Mouse (Mus musculus): Measurements from ENCODE around the gene Sf3a1. TPM values are rescaled to one million over a fixed set of nuclear protein-coding genes. Genes with fewer than 3 reads are reported as not detected.
A peak's percentile ranks its signal among the peaks of the same experiment; 100 is the strongest.
"Not testable (repeated sequence)": the region's sequence is repeated elsewhere in the genome, so short reads cannot be mapped to it uniquely, and the experiment has no call there.

Gene Sf3a1
- polyA plus RNA-seq, 1 experiment from 2014 or later = 83.3 TPM

DNA sequence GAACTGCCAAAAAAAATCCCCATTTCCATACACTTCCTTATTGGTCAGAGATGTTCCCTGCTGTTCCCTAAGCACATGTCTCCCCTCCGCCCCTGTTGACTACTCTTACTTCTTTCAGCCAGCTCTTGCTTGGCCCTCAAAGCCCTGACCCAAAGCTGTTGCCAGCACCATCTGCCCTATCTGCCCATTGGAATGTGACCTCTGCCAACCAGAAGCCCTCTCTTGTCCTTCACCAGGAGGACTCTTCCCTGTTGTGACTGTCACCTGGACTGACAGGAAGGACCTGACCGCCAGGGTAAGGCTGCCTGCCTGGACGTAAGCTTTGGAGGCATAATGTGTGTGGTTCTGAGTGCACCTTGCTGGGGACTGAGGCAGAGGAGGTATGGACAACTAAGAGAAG lies 38.5 kb upstream of the Sf3a1 start:
- Histone ChIP-seq H3K36me3 (no peaks in the 10 kb centered on the region), H3K27me3 (peaks cover 32% of the 10 kb centered on the region), H3K4me3 (no peak overlapping the region), H3K9ac (replicated peaks) (no peak overlapping the region), H3K27ac (replicated peaks) (no peak overlapping the region), H3K4me2 (replicated peaks) (no peak overlapping the region), H3K9me3 (peaks cover 3% of the 10 kb centered on the region; the same call in 1 of the 2 replicates), H3K4me1 (peaks cover 12% of the 10 kb centered on the region)
- ATAC-seq (ENCODE audit: low FRiP score, low read depth) = no peak
- 81% methylated on average over 3 of the region's 3 CpGs for whole genome bisulfite sequencing

DNA sequence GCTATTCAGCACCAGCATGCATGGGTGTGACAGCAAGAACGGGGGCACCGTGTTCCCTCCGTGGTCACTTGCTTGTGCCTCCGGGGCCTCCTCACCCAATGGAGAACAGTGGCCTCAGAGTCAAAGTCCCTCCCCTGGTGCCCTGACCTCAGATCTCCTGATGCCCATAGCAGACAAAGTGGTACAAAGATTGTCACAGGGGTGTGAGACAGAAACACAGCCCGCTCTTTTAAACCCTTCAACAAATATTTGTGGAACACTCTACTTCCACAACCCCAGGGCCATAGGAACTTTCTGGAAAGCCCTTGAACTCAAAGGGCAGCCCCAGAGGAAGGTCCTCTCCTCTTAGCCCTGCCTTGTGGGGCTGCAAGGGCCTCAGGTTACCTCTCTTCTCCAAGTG lies 37.9 kb upstream of the Sf3a1 start:
- no peak for ATAC-seq (ENCODE audit: low FRiP score, low read depth)
- Histone ChIP-seq H3K4me3 (no peak overlapping the region), H3K4me2 (replicated peaks) (no peak overlapping the region), H3K27me3 (peaks cover 26% of the 10 kb centered on the region), H3K4me1 (peaks cover 12% of the 10 kb centered on the region), H3K9me3 (peaks cover 3% of the 10 kb centered on the region; the same call in 1 of the 2 replicates), H3K9ac (replicated peaks) (no peak overlapping the region), H3K36me3 (no peaks in the 10 kb centered on the region), H3K27ac (replicated peaks) (no peak overlapping the region)
- WGBS = 74% methylated on average over 5 of the region's 5 CpGs

DNA sequence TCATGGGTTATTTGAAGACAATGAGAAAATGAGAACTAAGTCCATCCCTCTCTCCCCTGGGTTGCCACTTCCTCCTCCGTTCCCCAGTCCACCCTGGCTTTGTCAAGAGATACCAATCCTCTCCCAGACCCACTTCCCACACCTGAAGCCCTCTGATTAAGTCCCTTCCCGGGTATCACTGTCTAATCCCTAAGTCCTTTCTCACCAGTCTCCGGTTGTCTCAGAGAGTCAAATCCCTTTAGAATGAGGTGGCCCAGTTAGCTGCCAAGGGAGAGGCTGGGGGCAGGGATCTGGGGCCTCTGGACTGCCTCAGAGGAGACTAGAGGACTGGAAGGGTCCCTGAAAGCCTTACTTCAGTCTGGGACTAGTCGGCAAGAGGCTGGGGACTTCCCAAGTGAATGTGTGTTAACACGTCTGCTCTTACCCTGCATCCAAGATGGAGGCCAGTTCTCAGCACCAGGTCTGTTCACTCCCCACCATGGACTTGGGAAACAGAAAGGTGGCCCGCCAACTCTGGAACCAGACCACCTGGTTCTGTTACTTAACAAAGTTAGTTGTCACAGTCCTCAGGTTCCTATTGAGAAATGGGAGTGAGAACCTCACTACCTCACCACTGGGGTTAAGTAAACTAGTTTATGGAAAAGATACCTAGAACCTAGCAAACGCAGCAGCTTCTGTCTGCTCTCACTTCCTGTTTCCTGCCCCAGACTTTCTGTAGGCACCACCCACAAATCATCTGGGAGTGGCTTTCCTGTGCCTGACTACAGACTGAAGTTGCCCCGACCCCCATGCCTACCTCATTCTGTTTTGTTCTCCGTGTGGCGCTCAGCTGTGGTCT lies 37.2 kb upstream of the Sf3a1 start, which contains the start of gene Sec14l2:
Gene Sec14l2, minus strand, starts transcription at position 674 of the 838 bp plus-strand sequence.
- H3K36me3 ChIP-seq = no peaks in the 10 kb centered on the region
- no peak within 1 kb of the TSS for H3K9ac ChIP-seq (replicated peaks)
- peaks cover 19% of the 10 kb centered on the region for H3K27me3 ChIP-seq
- no peak for ATAC-seq (ENCODE audit: low FRiP score, low read depth)
- no peak within 1 kb of the TSS for H3K4me3 ChIP-seq
- peaks cover 5% of the 10 kb centered on the region for H3K4me1 ChIP-seq
- no peak within 1 kb of the TSS for H3K4me2 ChIP-seq (replicated peaks)
- H3K9me3 ChIP-seq = peaks cover 3% of the 10 kb centered on the region; the same call in 1 of the 2 replicates
- H3K27ac ChIP-seq (replicated peaks) = no peak within 1 kb of the TSS
- 63% methylated on average over 10 of the region's 10 CpGs for WGBS

DNA sequence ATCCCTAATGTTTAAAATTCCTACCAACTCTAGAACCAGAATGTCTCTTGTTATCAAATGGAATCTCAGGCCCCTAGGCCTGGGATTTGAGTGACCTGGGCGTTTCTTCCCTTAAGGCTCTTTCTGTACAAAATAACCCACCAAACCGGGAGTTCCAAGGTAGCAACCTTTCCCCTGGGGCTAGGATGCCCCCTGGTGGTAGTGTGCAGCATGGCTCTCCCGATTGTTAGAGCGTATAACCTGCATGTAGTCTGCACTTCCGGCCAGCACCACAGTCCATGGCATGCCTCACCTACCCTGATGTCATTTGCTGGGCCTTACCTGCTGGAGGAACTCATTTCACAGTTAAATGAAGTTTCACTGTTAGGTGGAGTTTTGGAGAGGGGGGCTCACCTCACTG lies 36.2 kb upstream of the Sf3a1 start:
- ATAC-seq (ENCODE audit: low FRiP score, low read depth) = no peak
- Histone ChIP-seq H3K9me3 (peaks cover 3% of the 10 kb centered on the region; the same call in 1 of the 2 replicates), H3K4me2 (replicated peaks) (no peak overlapping the region), H3K27ac (replicated peaks) (no peak overlapping the region), H3K4me3 (no peak overlapping the region), H3K36me3 (no peaks in the 10 kb centered on the region), H3K9ac (replicated peaks) (no peak overlapping the region), H3K27me3 (peaks cover 12% of the 10 kb centered on the region), H3K4me1 (no peaks in the 10 kb centered on the region)
- 67% methylated on average over 5 of the region's 5 CpGs for WGBS

DNA sequence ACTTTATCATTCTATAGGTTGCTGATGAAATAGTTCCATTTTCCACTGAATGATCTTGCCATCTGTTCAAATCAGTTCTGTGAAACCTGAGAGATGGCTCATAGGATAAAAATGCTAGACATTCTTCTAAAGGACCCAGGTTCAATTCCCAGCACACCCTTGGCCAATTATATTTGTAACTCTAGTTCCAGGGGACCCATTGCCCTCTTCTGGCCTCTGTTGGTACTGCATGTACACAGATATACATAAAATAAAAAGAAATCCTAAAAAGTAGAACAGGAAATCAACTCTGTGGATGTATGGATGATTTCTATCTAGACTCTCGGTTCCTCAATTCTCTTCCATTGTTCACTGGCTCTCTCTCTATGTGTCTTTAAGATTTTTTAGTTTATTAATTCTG lies 33.1 kb upstream of the Sf3a1 start:
- H3K36me3 ChIP-seq = no peaks in the 10 kb centered on the region
- 87% methylated on average over 1 of the region's 1 CpGs for WGBS

DNA sequence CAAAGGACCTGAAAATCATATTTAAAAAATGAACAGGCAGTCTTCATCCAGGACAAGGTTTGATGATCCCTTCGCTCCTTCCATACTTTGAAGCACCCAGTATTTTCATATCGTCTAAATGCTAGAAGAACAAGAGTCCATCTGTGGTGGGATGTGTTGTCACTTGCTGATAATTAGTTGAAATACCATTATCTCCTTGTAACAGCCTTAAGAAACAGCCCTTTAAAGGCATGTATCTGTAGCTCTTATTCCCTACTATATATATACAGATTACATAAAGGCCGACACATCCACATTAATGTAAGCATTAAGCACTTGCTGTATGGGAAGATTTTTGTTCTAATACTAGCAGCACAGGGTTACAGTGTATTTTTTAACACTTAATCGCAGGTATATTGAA lies 31.7 kb upstream of the Sf3a1 start:
- ATAC-seq (ENCODE audit: low FRiP score, low read depth); H3K9ac ChIP-seq (replicated peaks); H3K27me3 ChIP-seq; H3K36me3 ChIP-seq; H3K4me1 ChIP-seq; H3K4me2 ChIP-seq (replicated peaks); H3K27ac ChIP-seq (replicated peaks); H3K9me3 ChIP-seq; H3K4me3 ChIP-seq: not testable (repeated sequence)
- 92% methylated on average over 4 of the region's 4 CpGs for WGBS

More for the DNA sequence above, 33.1 kb upstream of the Sf3a1 start:
- Histone ChIP-seq H3K9me3 (peaks cover 3% of the 10 kb centered on the region; the same call in 1 of the 2 replicates), H3K9ac (replicated peaks) (no peak overlapping the region), H3K4me1 (no peaks in the 10 kb centered on the region), H3K4me2 (replicated peaks) (no peak overlapping the region), H3K4me3 (no peak overlapping the region), H3K27ac (replicated peaks) (no peak overlapping the region), H3K27me3 (peaks cover 4% of the 10 kb centered on the region; the same call in 1 of the 2 replicates)
- no peak for ATAC-seq (ENCODE audit: low FRiP score, low read depth)

DNA sequence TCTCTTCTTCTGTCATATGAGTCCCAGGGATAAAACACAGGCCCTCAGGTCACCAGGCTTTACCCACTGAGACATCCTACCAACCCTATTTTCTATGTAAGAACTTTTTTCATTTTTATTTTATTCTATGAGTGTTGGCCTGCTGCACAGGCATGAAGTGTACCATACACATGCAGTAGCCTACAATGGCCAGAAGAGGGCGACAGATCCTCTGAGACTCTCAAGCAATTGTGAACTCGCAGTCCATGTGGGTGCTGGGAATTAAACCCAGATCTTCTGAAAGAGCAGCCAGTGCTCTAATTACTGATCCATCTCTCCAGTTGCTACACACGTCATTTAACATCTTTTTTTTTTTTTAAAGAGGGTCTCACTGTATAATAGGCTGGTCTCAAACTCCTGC lies 26.7 kb upstream of the Sf3a1 start:
- Histone ChIP-seq H3K4me1 (peaks cover 20% of the 10 kb centered on the region), H3K9me3 (0 out of 2 replicates have a peak, but pooled peaks cover 3% of the 10 kb centered on the region), H3K36me3 (peaks cover 13% of the 10 kb centered on the region; the same call in 1 of the 2 replicates), H3K9ac (replicated peaks) (no peak overlapping the region), H3K4me3 (no peak overlapping the region), H3K27ac (replicated peaks) (no peak overlapping the region), H3K4me2 (replicated peaks) (no peak overlapping the region), H3K27me3 (peaks cover 4% of the 10 kb centered on the region; the same call in 1 of the 2 replicates)
- WGBS = 52% methylated on average over 3 of the region's 3 CpGs
- no peak for ATAC-seq (ENCODE audit: low FRiP score, low read depth)

DNA sequence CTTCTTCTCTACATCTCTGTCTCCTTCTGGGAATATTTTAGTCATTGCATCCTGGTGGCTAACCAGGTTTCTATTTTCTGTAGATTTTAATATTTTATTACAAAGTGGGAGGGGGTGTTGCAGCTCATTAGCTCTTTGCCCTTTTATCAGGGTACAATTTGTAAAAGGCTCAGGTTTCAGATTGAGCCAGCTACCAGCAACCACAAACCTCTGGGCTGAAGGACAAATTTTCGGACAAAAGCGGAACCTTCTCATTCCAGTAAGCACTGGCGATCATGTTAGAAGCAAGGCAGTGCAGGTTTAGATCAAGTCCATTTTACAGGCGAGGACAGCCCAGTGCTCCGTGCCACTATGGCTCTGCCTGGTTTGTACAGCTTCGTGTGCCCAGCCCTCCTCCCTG lies 25.8 kb upstream of the Sf3a1 start:
- Histone ChIP-seq H3K27me3 (peaks cover 4% of the 10 kb centered on the region; the same call in 1 of the 2 replicates), H3K9ac (replicated peaks) (peak overlapping the region; percentile 97; the same call in 1 of the 2 replicates), H3K4me3 (peak overlapping the region; percentile 90; the same call in 1 of the 2 replicates), H3K9me3 (0 out of 2 replicates have a peak, but pooled peaks cover 3% of the 10 kb centered on the region), H3K36me3 (peaks cover 22% of the 10 kb centered on the region), H3K4me1 (peaks cover 20% of the 10 kb centered on the region), H3K4me2 (replicated peaks) (0 out of 2 replicates have a peak overlapping the region, but pooled peaks have one; percentile 77), H3K27ac (replicated peaks) (no peak overlapping the region)
- no peak; the same call in 1 of the 2 replicates for ATAC-seq (ENCODE audit: low FRiP score, low read depth)
- 63% methylated on average over 6 of the region's 6 CpGs for WGBS

DNA sequence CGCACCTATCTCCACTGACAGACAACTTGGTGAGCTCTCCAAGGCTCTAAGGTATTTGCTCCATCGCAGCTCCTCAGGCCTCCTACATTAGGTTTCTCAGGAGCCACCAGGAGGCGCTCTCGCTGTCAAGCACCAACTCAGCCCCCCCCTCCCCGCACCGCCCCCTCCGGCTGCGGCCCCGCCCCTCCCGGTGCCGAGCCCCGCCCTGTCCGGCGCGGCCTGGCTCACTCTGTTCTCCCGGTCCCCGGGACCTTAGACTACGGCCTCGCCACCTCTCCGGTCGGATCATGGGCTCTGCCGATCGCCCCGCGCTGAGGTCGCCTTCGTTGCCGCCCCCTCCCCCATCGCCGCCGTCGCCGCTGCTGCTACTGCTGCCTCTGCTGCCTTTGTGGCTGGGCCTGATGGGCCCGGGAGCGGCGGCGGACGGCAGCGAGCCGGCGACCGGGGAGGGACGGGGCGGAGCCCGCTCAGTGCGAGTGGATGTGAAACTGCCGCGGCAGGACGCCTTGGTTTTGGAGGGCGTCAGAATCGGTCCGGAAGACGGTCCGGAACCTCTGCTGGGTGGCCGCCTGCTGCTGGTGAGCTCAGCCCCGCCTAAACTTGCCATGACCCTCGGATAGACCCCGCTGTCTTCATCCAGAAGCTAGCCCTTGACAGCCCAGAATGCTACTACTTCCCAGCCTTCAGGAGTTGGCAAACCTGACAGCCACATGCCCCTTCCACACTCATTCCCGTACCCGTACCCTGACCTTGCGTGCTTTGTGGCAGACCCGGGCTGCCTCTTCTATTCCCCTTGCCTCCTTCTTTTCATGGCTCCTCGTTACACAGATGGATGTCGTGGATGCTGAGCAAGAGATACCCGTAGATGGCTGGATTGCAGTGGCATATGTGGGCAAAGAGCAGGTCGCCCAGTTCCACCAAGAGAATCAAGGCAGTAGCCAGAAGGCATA lies 24.9 kb upstream of the Sf3a1 start, which contains the start of gene Rnf215:
Gene Rnf215, plus strand, starts transcription at position 217 of the 950 bp plus-strand sequence.
- H3K9me3 ChIP-seq = 0 out of 2 replicates have a peak, but pooled peaks cover 3% of the 10 kb centered on the region
- peak within 1 kb of the TSS; percentile 90 for H3K4me3 ChIP-seq
- peak; percentile 94 for ATAC-seq (ENCODE audit: low FRiP score, low read depth)
- peaks cover 20% of the 10 kb centered on the region for H3K4me1 ChIP-seq
- H3K27ac ChIP-seq (replicated peaks) = peak within 1 kb of the TSS; percentile 86
- H3K27me3 ChIP-seq = peaks cover 2% of the 10 kb centered on the region; the same call in 1 of the 2 replicates
- peaks cover 30% of the 10 kb centered on the region for H3K36me3 ChIP-seq
- 2% methylated on average over 66 of the region's 66 CpGs for WGBS
- peak within 1 kb of the TSS; percentile 77 for H3K4me2 ChIP-seq (replicated peaks)
- H3K9ac ChIP-seq (replicated peaks) = peak within 1 kb of the TSS; percentile 97

DNA sequence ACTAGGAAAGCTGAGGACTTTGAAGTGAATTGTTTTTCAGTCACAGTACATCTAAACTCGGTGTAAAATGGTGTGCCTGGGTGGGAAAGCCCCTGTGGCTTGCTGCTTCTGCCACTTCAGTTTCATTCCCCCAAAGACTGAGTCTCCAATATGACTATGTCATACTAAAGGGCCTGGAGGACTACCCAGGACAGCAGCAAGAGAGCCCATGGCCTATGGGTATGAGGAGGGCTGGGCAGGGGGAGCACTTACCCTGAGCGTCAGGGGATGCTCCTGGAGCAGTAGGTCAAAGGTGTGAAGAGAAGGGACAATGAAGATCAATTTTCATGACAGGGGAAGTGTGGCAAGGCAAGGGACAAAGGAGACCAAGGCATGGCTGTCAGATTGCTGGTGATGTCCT lies 21.2 kb upstream of the Sf3a1 start:
- Histone ChIP-seq H3K27ac (replicated peaks) (no peak overlapping the region), H3K9ac (replicated peaks) (no peak overlapping the region), H3K4me3 (no peak overlapping the region), H3K36me3 (peaks cover 67% of the 10 kb centered on the region), H3K27me3 (no peaks in the 10 kb centered on the region), H3K4me2 (replicated peaks) (no peak overlapping the region), H3K4me1 (peaks cover 20% of the 10 kb centered on the region), H3K9me3 (no peaks in the 10 kb centered on the region)
- 68% methylated on average over 2 of the region's 2 CpGs for WGBS
- no peak for ATAC-seq (ENCODE audit: low FRiP score, low read depth)

DNA sequence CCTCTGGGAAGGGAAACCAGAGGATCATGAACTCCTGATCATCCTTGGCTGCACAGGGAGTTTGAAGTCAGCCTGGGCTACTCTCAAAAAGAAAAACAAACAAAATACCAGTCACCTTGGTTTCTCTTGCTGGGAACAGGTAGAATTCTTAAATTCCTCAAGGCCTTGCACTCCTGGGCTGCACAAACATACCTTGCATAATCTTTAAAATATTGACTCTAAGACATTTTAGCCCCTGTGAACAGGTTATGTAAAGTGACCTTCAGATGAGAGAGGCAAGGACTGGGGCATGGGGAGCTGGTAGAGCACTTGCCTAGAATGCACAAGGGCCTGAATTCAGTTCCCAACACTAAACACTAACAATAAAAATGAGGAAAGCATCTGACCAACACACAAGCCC lies 18.6 kb upstream of the Sf3a1 start:
- Histone ChIP-seq H3K4me3 (no peak overlapping the region), H3K27me3 (no peaks in the 10 kb centered on the region), H3K27ac (replicated peaks) (no peak overlapping the region), H3K4me1 (peaks cover 11% of the 10 kb centered on the region), H3K9me3 (no peaks in the 10 kb centered on the region), H3K4me2 (replicated peaks) (no peak overlapping the region), H3K9ac (replicated peaks) (no peak overlapping the region), H3K36me3 (peaks cover 74% of the 10 kb centered on the region)
- ATAC-seq (ENCODE audit: low FRiP score, low read depth) = no peak
